Mouse (Mus musculus) frontal cortex, adult (tissue): ENCODE results near the gene Klrb1f.
A peak's percentile ranks its signal among the peaks of the same experiment; 100 is the strongest.
"Not testable (repeated sequence)": the region's sequence is repeated elsewhere in the genome, so short reads cannot be mapped to it uniquely, and the experiment has no call there.

Experiments
- ATAC-seq: cut with Nextera tagmentation; 2 replicates; pipeline ENCODE4 v1.9.2; 2017; ENCODE audit warnings: mild to moderate bottlenecking, moderate library complexity, mixed read lengths; ENCODE audit not compliant: low TSS enrichment

The Klrb1f gene

GRCm38 (mm10) chr6:129045601-129046000 lies at the start of gene Klrb1f:
Gene Klrb1f (plus strand): TSS chr6:129045901.
- ATAC-seq: no peak

GRCm38 (mm10) chr6:128996054-128996767 lies 49.5 kb upstream of the Klrb1f start:
- no peak for ATAC-seq

GRCm38 (mm10) chr6:128996768-128997442 lies 48.8 kb upstream of the Klrb1f start:
- no peak for ATAC-seq

- ATAC-seq: no peak
Measured at GRCm38 (mm10) chr6:129001392-129001791, 44.3 kb upstream of the Klrb1f start.

DNA sequence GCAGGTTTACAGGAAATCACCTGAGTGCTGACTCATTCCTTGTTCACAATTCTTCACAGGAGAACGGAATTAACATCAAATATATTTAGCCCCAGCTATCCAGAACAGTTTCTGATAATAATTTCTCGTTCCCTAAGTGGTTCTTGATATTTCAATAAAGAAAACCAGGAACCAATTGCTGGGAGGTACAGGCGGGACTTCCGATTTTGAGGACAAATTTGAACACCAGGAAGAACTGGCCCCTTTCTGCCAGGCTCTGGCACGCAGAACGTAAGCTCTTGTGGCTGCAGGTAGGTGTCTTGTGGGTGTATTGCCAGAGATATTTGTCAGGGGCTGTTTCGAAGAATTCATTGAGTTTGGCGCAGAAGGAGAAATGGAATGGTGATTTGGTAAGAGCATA lies 37.1 kb upstream of the Klrb1f start:
- ATAC-seq: no peak

- not testable (repeated sequence) for ATAC-seq
Measured at GRCm38 (mm10) chr6:129009846-129010504, 35.7 kb upstream of the Klrb1f start.

DNA sequence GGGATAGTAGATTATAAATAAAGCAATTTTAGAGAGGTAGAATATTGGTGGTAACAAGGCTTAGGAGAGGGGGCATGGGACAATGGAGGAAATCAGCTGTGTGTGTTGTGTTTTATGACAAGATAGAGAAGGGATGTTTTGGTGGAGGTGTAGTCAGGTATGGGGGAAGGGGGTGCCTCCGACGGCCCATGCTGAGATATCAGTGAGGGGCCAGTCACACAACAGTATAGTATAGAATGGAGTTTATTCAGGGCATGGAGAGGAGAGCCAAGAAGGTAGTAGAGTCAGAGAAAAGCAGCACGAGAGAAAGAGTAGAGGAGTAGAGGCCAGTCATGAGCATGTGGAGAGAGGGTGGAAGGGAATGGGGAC lies 35.2 kb upstream of the Klrb1f start:
- no peak for ATAC-seq

GRCm38 (mm10) chr6:129012012-129012411 lies 33.7 kb upstream of the Klrb1f start:
- not testable (repeated sequence) for ATAC-seq

DNA sequence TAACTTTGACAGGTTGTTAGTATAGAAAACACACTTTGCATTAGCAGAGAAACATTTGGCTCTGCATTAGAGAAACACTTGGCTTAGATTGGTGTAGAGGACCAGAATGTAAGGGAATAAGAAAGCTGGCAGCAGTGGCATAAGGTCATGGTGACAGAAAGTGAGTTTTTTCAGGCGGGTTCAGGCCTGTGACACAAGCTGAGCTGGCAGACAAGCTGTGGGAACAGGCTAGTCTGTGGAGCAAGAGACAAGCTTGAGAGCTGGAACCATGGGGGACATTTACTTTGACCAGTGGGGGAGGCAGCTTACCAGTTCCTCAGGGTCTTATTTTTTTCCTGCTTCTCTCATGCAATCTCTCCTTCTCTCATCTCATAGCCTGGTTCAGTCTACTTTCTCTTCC lies 32.7 kb upstream of the Klrb1f start:
- no peak for ATAC-seq

GRCm38 (mm10) chr6:129013762-129014276 lies 31.9 kb upstream of the Klrb1f start:
- ATAC-seq: no peak

GRCm38 (mm10) chr6:129014399-129014798 lies 31.3 kb upstream of the Klrb1f start:
- ATAC-seq: no peak

DNA sequence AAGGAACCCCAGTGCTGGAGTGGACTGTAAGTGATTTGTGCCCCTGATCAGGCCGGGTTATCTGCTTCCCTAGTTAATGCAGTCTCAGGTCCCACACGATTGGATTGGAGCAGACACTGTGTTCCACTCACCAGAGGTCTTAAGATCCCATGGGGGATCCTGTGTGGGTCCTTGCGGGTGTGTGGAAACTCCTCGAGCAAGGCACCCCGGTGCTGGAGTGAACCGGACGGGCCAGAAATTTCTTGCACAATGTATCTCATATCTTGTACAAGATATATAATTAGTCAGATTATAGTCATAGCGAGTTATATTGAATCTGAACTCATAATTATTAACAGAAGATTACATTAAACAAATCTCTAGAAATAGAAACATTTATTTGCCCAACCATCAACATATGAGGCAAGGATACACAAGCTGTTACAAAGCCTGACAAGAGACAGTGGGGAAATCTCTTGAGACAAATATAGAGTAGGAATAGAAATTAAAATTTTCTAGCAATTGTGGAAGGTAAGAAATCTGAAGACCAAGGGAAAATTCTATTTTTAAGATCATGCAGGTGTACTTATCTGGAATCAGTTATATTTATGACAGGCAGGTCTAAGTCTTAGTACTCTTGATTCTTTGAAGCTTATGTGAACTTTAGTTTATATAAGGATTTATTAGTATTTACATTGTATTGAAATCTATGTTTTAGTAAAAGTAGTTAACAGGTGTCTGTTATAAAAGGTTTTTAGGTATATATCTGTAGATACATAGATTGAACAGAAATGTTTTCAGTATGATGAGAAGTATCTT lies 18.1 kb upstream of the Klrb1f start:
- ATAC-seq: no peak

- ATAC-seq: 0 out of 2 replicates have a peak, but pooled peaks have one; percentile 41
Measured at GRCm38 (mm10) chr6:129030175-129030824, 15.4 kb upstream of the Klrb1f start.

DNA sequence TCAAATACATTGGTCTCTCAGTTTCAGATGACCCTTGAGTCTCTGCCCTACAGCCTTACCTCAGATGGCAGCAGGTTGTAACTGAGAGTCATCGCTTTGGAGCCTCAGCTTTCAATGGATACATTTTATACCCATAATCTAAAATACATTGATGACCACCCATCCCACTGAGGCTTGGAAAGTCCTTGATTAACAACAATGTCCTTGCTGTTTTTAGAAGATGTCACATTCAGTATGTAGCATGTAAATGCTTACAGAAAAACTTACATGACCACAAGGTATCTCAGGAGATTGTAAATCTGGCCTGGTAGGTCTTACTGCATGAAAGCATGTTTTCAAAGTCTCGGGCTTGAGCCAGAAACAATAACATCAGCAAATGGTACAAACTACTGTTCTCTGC lies 14.7 kb upstream of the Klrb1f start:
- ATAC-seq: no peak

DNA sequence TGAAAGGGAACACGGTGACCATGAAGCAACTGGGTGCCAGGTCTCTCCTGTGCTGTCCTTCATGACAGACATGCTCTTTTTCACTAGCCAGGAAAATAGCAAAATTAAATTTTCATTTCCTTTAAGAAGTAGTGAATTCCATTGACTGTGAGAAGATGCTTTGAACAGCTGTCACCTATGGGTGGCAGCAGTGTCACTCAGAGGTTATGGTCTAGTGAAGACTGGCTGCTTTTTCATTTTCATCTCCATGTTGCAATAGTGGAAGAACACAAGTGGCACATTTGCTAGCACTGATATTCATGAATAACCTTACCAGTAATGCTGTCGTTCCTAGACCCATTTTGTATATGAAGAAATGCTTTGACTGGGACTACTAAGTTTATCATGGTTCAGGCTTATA lies 12.3 kb upstream of the Klrb1f start:
- ATAC-seq: peak; percentile 44; the same call in 1 of the 2 replicates

GRCm38 (mm10) chr6:129035017-129035416 lies 10.7 kb upstream of the Klrb1f start:
- ATAC-seq: no peak

GRCm38 (mm10) chr6:129036326-129036725 lies 9.4 kb upstream of the Klrb1f start:
- no peak for ATAC-seq

- ATAC-seq: no peak
Measured at GRCm38 (mm10) chr6:129036890-129037463, 8.7 kb upstream of the Klrb1f start.

DNA sequence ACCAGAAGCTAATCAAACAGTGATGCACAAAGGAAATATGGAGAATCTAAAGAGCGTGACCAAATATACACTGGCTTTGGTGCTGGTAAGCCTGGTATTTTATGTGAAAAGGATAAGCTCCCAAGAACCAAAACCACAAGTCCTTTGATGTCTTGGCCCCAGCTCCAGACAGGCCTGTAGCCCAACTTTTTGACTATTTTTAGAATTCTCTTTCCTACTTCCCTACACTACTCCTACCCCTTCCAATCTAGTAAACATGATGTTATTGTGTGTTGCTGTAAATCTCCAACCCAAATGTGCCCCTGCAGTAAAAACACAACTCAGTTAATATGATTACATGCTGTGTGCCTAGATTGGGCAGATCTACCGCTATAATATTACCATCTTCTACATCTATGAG lies 4.2 kb upstream of the Klrb1f start:
- ATAC-seq: no peak

- ATAC-seq: no peak
Measured at GRCm38 (mm10) chr6:129042470-129042869, 3.2 kb upstream of the Klrb1f start.

DNA sequence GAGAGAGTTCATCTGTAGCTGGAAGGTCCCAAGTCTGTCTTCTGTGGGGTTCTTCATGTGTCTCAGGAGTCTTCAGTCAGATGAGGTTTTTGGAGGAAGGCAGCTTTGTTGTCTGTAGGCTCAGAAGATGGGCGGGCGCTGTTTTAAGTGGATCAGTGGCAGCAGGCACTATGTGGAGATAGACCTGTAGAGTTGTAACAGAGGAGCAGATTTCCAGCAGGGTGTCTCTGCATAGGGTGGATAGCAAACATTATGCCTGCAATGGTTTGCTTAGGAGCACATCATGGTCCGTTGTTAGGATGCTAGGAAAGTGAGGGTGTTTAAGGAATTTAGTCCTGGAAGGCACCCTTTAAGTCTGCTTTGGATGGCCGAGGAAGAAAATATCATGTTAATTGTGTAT lies 2.7 kb downstream of the Klrb1f start:
- ATAC-seq: no peak
